25 mouse cellular contexts compared by ENCODE assay signal in genomic region chr12:34259651-34260050, GRCm38 (mm10).
"Had no signal": no experiment of that assay in that cellular context is flagged by ENCODE, and none has a peak within 500 bp of the region (broad histone marks: within the 10 kb centered on the region; RNA-seq: fewer than 3 reads in every experiment).

No protein-coding gene starts in this region.

- H3K27me3 ChIP-seq: hindbrain, embryonic 13.5 days; hindbrain, embryonic 15.5 days; kidney, embryonic 15.5 days; limb, embryonic 13.5 days; limb, embryonic 15.5 days; liver, embryonic 12.5 days had no signal

- ATAC-seq: hindbrain, postnatal 0 days; intestine, embryonic 16.5 days; liver, embryonic 12.5 days had no signal

- H3K36me3 ChIP-seq: hindbrain, embryonic 13.5 days; hindbrain, embryonic 15.5 days; kidney, embryonic 15.5 days; limb, embryonic 13.5 days; limb, embryonic 15.5 days; liver, embryonic 12.5 days had no signal

- H3K9me3 ChIP-seq: hindbrain, embryonic 13.5 days; hindbrain, embryonic 15.5 days; kidney, embryonic 15.5 days; limb, embryonic 13.5 days; limb, embryonic 15.5 days; liver, embryonic 12.5 days had no signal

- H3K4me3 ChIP-seq: heart, adult 2 months; hindbrain, embryonic 13.5 days; hindbrain, embryonic 15.5 days; kidney, embryonic 15.5 days; limb, embryonic 13.5 days; limb, embryonic 15.5 days; liver, embryonic 12.5 days had no signal

- H3K4me2 ChIP-seq: heart, embryonic 11.5 days; hindbrain, embryonic 13.5 days; hindbrain, embryonic 15.5 days; kidney, embryonic 15.5 days; limb, embryonic 13.5 days; limb, embryonic 15.5 days; liver, embryonic 12.5 days had no signal

- DNase-seq: gastrocnemius, postnatal 14 days; gastrocnemius, postnatal 36 days; heart, adult 11 months; heart, adult 2 months; heart, postnatal 10 days; heart, postnatal 36 days; kidney, adult 11 months; kidney, adult 2 months; kidney, adult 9 months; kidney, postnatal 14 days; kidney, postnatal 36 days; layer of hippocampus, adult 9-11 months; layer of hippocampus, postnatal 36 days; left cerebral cortex, postnatal 4 days had no signal

- H3K27ac ChIP-seq: heart, adult 2 months; hindbrain, embryonic 13.5 days; hindbrain, embryonic 15.5 days; hindbrain, postnatal 0 days; kidney, embryonic 15.5 days; kidney, postnatal 0 days; limb, embryonic 13.5 days; limb, embryonic 15.5 days; liver, embryonic 12.5 days; liver, embryonic 14.5 days had no signal

- H3K4me1 ChIP-seq: hindbrain, embryonic 13.5 days; hindbrain, embryonic 15.5 days; kidney, embryonic 15.5 days; limb, embryonic 13.5 days; limb, embryonic 15.5 days; liver, embryonic 12.5 days had no signal

- H3K9ac ChIP-seq: hindbrain, embryonic 13.5 days; hindbrain, embryonic 15.5 days; kidney, embryonic 15.5 days; limb, embryonic 13.5 days; limb, embryonic 15.5 days; liver, embryonic 12.5 days; liver, embryonic 14.5 days had no signal
